Mouse (Mus musculus) natural killer cell, adult 2 months (primary cell): ENCODE measurements around the gene Susd2.

ENCODE experiments used
- DNase-seq, 2 experiments: peaks; one replicate each; pipeline ENCODE4 v3.0.0; 2022; ENCODE audit warnings: low spot score in 2 of 2

Susd2 gene

DNA sequence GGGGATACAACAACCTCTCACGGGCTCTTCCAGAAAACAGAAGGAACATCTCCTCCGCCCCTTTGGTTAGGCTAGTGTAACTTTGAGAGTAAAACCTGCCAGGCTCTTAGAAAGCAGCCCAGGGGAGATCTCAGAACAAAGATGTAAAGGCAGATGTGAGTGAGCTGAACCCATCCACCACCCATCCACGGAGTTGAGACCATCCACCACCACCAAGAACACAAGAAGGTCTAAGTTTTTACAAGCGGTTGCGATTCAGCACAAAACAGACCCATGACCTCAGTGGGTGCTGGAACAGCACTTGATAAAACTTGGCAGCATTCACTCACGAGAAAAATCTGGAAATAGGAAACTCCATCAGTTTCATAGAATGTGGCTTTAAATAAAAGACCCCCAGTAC, 17.9 kb downstream of the Susd2 start:
- DNase-seq, result no peak

DNA sequence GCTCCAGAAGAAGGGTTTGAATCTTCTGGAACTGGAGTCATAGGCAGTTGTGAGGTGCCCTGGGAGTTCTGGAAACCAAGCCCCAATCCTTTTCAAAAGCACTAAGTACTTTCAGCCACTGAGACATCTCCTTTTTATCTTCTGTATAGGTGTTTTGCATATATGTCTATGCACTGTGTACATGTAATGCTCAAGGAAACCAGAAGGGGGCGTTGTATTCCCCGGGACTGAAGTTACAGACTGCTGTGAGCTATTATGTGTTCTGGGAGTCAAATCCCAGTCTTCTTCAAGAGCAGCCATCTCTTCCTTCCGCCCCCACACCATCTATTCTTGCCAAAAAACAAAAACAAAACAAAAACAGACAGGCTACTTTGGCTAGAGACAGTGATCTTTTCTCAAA, 23.0 kb downstream of the Susd2 start:
- DNase-seq, result no peak

DNA sequence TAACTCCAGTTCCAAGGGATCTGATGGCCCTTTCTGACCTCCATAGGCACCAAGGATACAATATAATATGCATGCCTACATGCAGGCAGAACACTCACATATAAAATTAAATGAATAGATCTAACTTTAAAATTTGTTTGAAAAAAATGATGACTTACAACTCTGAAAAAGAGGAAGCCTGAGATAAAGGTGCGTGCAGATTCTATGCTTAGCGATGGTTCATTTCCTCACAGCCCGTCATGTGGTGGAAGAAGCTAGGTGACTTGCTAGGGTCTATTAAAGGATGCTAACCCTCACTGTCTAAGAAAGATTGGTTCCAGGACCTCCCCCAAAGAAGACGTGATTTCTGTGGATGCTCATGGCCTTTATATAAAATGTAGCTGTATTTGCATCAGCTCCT, 27.8 kb downstream of the Susd2 start:
- DNase-seq, result no peak

DNA sequence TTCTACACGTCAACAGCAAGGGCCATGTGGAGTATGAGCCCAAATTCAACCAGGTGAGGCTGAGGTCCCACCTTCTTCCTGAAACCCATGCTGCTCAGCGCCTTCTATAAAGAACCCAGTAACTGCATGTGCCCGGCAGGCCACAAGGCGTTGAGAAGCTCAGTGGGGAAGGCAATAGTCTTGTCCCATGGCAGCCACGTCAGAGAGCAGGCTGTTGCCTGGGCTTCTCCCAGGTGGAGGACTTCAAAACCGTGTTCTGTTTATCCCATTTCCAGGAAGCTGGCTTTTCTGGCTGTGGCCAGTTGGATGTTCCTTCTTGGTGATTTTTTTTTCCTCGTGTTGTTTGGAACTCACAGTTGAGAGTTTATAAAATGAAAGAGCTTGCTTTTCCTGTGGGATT, 33.3 kb downstream of the Susd2 start:
- no peak for DNase-seq

DNA sequence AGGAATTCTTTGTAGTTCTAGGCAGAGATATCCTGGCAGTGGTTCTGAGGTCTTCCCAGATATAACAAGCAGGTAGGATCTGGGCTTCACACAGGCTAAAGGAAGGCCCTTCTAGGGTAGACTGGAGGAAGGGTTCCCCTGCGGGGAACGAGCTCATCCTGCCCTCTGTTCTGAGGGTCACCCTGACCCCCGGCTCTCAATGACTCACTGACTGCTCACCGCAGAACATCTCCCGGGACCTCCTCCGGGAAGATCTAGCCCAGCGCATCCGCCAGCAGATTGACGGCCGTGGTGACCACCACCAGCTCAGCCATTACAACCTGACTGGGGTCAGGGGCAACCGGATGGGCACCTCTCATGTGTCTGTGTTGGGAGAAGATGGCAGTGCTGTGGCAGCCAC, 34.8 kb downstream of the Susd2 start:
- DNase-seq, result no peak

DNA sequence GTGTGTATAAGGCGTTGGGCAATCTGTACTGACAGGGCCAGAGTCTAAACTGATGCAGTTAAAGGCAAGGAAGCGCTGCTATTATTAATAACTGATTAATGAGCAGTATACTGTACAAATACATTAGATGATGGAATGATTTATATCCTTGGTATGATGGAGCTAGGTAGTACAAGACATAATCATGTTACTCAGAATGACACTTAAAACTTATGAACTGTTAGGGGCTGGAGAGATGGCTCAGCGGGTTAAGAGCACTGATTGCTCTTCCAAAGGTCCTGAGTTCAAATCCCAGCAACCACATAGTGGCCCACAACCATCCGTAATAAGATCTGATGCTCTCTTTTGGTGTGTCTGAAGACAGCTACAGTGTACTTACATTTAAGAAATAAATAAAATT, 36.6 kb downstream of the Susd2 start:
- DNase-seq, result no peak

DNA sequence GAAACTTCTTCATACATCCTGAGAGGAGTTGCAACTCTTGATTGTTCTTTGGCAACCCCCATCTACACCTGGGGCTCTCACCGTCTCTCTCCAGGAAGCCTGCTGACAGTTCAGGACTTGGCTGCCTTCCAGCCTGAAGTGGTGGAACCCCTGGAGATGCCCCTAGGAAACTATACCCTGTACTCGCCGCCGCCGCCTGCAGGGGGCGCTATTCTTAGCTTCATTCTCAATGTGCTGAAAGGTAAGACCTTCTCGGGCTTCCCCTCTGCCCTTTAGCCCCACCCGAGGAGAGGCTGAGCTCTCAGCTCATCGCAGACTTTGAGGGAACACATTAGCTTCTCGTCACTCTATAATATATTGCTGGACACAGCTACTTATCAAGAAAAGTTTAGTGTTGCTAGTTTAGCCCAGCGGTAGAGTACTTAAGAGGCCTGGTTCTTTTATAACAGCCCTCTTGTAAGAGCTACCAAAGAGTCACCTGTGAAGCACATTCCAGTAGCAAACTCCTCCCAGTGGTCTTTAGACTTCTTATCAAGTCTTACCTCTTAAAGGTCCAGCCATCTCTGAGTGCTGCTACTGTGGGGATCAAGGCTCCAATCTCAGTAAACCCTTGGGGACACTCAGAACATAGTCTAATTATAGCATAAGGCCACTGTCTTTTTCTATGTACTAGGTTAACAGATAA, 38.5 kb downstream of the Susd2 start:
- peak in 1 of 2 experiments; percentile 29 for DNase-seq

DNA sequence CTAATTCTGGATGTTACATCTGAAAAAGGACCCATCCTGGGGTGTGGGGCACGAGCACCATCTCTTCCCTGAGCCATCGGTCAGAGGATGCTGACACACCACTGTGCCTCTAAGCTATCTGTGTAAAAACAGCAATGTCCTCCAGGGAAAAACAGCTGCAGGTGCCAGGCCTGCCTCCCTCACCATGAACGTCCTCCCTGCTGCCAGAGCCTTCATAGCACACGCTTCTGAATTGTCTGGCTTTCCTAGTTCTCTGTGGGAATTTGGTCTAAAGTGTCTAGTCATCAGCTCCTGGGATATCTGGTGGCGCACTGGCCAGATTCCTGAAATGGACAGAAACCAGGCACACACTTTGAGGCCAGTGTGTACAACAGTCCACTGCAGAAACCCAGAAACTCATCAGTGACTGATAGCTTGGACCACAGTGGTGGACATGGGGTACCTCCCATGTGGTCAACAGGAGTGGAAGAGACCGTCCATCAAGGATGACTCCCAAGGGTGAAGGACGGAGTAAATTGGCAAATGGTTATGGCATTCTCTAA, 43.5 kb downstream of the Susd2 start:
- DNase-seq, result no peak

DNA sequence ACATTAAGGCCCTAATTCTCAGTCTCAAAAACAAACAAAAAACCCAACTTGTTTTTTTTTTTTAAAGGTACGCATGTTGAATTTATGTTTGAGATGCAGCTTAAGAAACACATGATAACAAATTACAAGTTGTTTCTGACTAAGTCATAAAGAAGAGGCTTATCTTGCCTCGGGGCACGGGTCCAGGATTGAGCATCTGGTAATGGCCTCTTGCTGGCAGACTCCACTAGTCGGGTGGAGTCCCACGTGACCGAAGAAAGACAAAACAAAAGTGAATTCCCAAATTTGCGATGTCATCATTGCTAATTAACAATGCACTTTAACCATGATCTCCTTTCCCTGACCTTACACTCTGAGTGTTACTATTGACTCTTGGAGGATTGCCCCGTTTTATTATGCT, 47.8 kb downstream of the Susd2 start:
- DNase-seq, result no peak

DNA sequence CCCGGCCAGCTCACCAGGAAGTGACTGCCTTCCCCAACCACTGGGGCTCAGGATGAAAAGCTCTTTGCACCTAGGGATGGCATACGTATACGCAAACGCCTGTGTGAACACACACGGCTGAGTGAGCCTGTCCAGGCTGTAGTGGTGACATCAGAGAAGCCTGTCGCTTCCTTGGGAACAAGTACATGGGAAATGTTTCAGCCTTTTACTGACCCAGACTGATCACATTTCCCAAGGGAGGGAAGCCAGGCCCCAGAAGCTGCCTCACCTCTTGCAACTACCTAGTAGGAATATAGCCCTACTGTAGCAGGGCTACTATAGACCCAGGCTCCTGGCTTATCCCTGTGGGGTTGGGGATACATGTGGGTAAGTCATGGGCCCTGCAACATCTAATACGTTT, 51.2 kb downstream of the Susd2 start:
- no peak for DNase-seq

DNA sequence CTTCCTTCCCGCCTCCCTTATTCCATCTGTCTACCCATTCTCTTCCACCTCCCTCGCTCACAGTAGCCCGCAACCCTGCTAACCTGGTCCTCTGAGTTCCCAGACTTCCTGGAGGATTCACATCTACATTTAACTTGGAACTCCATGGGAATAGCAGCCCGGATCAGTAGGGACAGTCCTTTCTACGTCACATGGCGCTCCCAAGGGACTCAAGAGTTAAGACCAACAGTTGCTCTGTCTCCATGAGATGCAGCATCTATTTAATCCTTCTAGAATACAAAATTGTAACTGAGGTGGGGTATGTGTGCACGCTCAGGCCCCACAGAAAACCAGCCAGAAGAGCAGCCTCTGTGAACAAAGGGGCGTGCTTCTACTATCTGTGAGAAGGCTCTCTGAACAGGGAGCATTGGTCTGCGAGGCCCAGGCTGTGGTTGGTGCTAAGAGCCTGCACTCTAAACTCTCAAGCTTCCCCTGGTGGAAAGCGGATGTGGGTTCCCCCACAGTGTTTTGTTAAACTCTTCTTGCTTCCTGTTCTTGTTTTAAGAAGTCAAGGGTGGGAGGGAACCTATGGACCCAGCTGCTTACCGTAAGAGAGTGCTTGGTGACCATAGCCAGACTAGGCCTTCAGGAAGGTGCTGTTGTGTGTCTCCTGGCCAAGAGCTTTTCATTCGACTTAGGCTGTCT, 52.5 kb downstream of the Susd2 start:
- peak; percentile 93 to 95 for DNase-seq

DNA sequence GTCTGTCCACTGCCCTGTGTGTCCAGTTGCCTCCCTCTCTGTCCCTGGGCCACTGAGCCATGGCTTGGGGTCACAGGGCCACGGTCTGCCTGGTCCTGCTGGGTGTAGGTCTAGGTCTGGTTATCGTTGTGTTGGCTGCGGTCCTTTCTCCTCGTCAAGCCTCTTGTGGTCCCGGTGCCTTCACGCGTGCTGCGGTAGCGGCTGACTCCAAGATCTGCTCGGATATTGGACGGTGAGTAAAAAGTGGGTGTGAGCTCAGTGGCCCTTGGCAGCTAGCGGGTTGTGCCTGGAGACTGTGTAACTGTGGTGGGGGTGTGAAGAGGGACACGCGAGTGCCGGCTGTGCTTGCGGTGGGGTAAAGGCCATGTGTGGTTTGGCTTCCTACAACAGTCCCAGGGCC, 54.2 kb downstream of the Susd2 start:
- DNase-seq, result peak; percentile 61 to 75

DNA sequence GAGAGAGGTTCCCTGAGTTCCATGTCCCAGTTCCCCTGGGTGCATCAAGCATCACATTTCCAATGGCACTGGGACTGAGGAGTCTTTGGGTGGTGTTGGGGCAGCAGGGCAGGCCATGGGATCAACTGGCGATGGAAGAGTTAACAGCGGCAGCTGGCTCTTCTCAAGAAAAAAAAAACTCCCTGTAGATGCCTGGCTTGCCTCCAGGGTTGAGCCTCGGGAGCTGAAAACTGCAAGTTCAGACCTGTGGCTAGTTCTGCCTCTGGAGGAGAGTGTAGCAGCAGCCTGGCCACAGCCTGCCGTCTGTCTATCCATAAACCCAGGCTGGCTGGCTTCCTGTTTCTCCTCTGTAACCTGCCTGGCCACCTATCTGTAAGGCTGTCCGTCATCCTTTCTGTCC, 54.7 kb downstream of the Susd2 start, which contains the start of gene Ggt5:
TSS of gene Ggt5 (plus strand) at position 212 of the 400 bp plus-strand sequence.
- no peak for DNase-seq

DNA sequence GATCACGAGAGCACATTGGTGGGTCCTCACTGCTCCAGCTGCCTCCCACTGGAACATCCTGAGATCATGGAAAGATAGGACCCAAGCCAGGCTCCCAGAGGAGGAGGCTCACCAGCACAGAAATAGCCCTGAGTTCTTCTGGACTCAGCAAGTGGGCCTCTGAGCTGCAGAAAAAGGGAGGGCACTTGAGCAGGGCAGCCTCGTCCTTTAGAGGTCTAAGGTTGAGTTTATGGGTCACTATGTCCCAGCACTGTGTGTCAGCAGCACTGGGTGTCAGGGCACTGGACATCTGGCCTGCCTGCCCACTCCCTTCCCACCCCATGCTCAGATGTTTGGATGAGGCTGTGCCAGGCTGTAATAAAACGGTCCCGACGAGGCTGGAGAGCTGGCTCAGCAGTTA, 55.5 kb downstream of the Susd2 start:
- no peak for DNase-seq

DNA sequence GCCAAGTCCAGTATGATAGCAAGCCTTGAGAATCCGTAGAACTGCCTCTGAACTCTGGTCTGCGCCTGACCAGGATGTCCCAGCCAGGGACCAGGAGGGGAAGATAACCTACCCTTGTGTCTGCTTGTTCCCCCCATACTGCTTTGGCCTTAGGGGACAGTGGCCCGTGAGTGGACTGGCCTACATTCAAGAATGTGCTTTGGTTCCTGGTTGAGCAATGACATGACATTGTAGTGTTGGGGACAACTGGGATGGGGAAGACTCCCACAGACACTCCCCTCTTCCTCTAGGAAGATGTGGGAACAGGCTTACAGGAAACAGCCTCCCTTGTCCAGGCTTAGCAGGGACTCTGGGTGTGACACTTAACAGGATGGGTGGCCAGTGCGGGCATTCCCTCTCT, 56.0 kb downstream of the Susd2 start:
- DNase-seq, result no peak
